In the genomic region with DNA sequence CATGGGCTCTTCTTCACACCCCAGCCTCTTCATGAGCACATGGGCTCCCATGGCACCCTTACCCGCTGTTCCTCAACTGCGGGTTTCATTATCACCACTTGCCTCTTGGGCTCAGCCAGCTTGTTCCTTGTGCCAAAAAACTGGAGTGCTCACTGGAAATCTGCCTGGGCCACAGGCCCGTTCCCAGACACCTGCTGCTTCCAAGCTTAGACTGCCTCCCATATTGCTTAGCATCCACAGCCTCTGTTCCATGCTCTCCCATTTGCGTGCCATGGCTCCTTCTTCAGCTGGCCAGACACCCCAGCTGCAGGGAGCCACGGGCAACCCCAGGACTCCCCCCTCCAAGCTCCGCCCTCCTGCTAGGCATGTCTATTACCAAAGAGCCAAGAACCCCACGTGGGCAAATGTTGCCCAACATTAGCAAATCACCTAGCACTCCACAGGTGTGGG, we compare ENCODE assay signal across 8 mouse cellular contexts.
DNase-seq lines count a peak whose midpoint lies in the region; ATAC-seq lines count a peak whose summit lies in the region.

No protein-coding gene starts in this region.

- H3K4me1 ChIP-seq in forebrain, embryonic 13.5 days = peaks cover 33% of the 10 kb centered on the region
- H3K4me1 ChIP-seq in forebrain, embryonic 10.5 days = peaks cover 72% of the 10 kb centered on the region

- H3K4me2 ChIP-seq in forebrain, embryonic 13.5 days = no peak overlapping the region

- H3K27ac ChIP-seq in forebrain, embryonic 13.5 days = 0 out of 2 replicates have a peak overlapping the region, but pooled peaks have one; percentile 10
- H3K27ac ChIP-seq in forebrain, embryonic 10.5 days = no peak overlapping the region

- no peak overlapping the region for H3K4me3 ChIP-seq in forebrain, embryonic 13.5 days
- H3K4me3 ChIP-seq in forebrain, embryonic 10.5 days = no peak overlapping the region

- H3K27me3 ChIP-seq in forebrain, embryonic 13.5 days = peaks cover 12% of the 10 kb centered on the region; the same call in 1 of the 2 replicates
- H3K27me3 ChIP-seq in forebrain, embryonic 10.5 days (ENCODE audit: poor library complexity, severe bottlenecking) = peaks cover 53% of the 10 kb centered on the region

- no peak overlapping the region for H3K9ac ChIP-seq in forebrain, embryonic 13.5 days

- H3K9me3 ChIP-seq in forebrain, embryonic 13.5 days (replicated peaks) = no peaks in the 10 kb centered on the region
- no peaks in the 10 kb centered on the region for H3K9me3 ChIP-seq in forebrain, embryonic 10.5 days

- no peak for DNase-seq in forebrain, embryonic 10.5 days (ENCODE audit: extremely low spot score, low spot score)
- DNase-seq in adipocyte (ENCODE audit: low spot score) = peak; percentile 77
- DNase-seq in gastrocnemius, postnatal 10 days = peak; percentile 49
- DNase-seq in liver = peak; percentile 54
- no peak for DNase-seq in MN1 (ENCODE audit: low spot score)
- no peak for DNase-seq in thymus, postnatal 36 days
- DNase-seq in thymus, postnatal 4 days = no peak

- peak; percentile 27; the same call in 1 of the 2 replicates for ATAC-seq in forebrain, embryonic 13.5 days

- 58% methylated on average over 7 of the region's 7 CpGs for WGBS in forebrain, embryonic 13.5 days
- 69% methylated on average over 7 of the region's 7 CpGs for WGBS in forebrain, embryonic 10.5 days

- H3K36me3 ChIP-seq in forebrain, embryonic 13.5 days (ENCODE audit: poor library complexity, severe bottlenecking) = no peaks in the 10 kb centered on the region
- H3K36me3 ChIP-seq in forebrain, embryonic 10.5 days (replicated peaks) = no peaks in the 10 kb centered on the region

Comparison
In these comparisons a context has a peak if more than half of its experiments do, and no peak if none do; other contexts are left out.
1. DNase-seq: peak in adipocyte (single experiment), gastrocnemius, postnatal 10 days (single experiment) and liver (single experiment); none in forebrain, embryonic 10.5 days (single experiment), MN1 (single experiment), thymus, postnatal 36 days (0 of 2) and thymus, postnatal 4 days (single experiment).